Mouse (Mus musculus): Measurements from ENCODE around the gene Flad1.

The Flad1 gene

GRCm38 (mm10) chr3:89385451-89385850, 26.2 kb downstream of the Flad1 start:
- no peak for DNase-seq (ENCODE audit: low read depth, low spot score)
- Histone ChIP-seq H3K36me3 (ENCODE audit: control insufficient read depth, insufficient read depth, low read length, poor library complexity, severe bottlenecking) (peaks cover under 1% of the 10 kb centered on the region; the same call in 1 of the 2 replicates), H3K27me3 (ENCODE audit: control insufficient read depth, insufficient read depth, low read length, poor library complexity, severe bottlenecking) (no peaks in the 10 kb centered on the region)

- H3K27me3 ChIP-seq (ENCODE audit: control insufficient read depth, insufficient read depth, low read length, poor library complexity, severe bottlenecking) = no peaks in the 10 kb centered on the region
- no peak for DNase-seq (ENCODE audit: low read depth, low spot score)
- peaks cover 2% of the 10 kb centered on the region; the same call in 1 of the 2 replicates for H3K36me3 ChIP-seq (ENCODE audit: control insufficient read depth, insufficient read depth, low read length, poor library complexity, severe bottlenecking)
These were observed 27.2 kb downstream of the Flad1 start for GRCm38 (mm10) chr3:89384331-89385076.

DNA sequence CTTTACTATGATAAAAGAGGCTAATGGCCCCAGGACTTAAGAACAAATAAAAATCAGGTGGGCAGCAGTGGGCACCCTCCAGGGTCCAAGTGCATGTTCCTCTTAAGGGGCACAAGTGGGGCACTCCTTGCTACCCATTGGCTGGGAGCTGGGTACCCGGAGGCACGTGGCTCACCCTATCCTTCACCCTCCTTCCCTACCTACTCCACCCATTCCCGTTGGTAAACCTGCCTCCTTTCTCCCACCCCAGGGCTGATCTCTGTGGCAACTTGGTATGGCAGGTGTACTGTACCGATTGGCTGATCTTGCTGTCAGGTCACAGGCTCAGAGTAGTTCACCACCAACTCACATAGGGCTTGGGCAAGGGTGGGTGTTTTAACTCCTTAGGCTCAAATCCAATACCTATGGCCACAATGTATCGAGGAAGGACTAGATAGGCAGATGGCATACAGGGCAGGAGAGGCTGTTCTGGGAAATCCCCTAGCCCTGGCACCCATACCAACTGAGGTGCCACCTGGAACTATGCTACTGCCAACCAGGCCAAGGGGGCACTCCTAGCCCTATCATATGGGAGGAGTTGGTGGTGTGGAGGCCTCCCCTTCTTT, 27.9 kb downstream of the Flad1 start:
- H3K36me3 ChIP-seq (ENCODE audit: control insufficient read depth, insufficient read depth, low read length, poor library complexity, severe bottlenecking) = peaks cover 2% of the 10 kb centered on the region; the same call in 1 of the 2 replicates
- no peak for DNase-seq (ENCODE audit: low read depth, low spot score)
- no peaks in the 10 kb centered on the region for H3K27me3 ChIP-seq (ENCODE audit: control insufficient read depth, insufficient read depth, low read length, poor library complexity, severe bottlenecking)

DNA sequence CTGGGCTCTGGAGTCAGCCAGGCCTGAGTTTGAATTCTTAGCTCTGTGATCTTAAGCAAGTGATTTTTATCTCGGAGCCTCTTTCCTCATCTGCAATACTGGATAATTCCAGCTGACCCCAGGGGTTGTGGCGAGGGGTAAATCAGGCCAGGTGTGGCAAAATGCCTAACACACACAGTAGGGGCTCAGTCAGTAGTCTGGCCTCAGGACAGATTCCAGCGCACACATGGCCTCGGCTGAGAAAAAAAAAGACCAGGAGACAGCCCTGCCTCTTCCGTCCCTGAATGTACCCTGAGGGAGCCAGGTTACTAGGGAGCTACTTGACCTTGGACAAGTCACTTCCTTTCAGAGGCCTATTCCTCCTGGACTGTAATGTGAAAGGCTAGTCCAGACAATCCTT, 28.7 kb downstream of the Flad1 start:
- H3K27me3 ChIP-seq (ENCODE audit: control insufficient read depth, insufficient read depth, low read length, poor library complexity, severe bottlenecking) = no peaks in the 10 kb centered on the region
- H3K36me3 ChIP-seq (ENCODE audit: control insufficient read depth, insufficient read depth, low read length, poor library complexity, severe bottlenecking) = peaks cover 2% of the 10 kb centered on the region; the same call in 1 of the 2 replicates
- DNase-seq (ENCODE audit: low read depth, low spot score) = no peak

DNA sequence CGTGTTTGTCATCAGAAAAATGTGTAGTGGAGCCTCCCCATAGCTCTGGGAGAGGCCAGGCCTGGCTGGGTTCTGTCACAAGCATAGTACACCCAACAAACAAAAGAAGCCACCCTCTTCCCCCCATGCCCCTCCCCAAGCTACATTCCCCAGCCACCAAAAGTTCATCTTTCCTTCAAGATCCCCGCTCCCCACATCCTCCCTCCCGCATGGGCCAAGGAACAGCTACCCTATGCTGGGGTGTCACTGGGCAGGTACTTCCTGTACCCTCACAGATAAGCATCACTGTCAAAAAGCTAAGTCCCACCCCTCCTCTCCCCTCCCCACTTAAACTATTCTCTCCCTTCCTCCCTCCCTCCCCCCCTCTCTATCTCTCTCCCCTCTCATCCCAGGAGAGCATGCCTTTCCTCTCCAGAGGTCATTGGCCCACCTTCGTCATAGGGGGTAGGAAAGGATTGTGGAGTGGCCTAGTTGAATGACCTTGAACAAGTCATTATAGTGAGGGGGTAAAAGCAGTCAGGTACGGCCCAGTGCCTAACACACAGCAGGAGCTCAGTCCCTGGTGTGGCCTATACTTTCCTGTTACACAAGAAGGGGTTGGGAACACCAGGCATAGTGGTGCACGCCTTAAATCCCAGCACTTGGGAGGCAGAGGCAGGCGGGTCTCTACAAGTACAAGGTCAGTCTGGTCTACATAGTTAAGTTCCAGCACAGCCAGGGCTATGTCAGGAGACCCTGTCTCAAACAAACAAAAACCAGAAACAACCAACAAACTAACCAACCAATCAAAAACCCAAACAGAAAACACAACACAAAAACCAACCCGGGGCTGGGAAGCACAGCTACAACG, 29.4 kb downstream of the Flad1 start:
- Histone ChIP-seq H3K36me3 (ENCODE audit: control insufficient read depth, insufficient read depth, low read length, poor library complexity, severe bottlenecking) (peaks cover 2% of the 10 kb centered on the region; the same call in 1 of the 2 replicates), H3K27me3 (ENCODE audit: control insufficient read depth, insufficient read depth, low read length, poor library complexity, severe bottlenecking) (no peaks in the 10 kb centered on the region)
- DNase-seq (ENCODE audit: low read depth, low spot score) = no peak

DNA sequence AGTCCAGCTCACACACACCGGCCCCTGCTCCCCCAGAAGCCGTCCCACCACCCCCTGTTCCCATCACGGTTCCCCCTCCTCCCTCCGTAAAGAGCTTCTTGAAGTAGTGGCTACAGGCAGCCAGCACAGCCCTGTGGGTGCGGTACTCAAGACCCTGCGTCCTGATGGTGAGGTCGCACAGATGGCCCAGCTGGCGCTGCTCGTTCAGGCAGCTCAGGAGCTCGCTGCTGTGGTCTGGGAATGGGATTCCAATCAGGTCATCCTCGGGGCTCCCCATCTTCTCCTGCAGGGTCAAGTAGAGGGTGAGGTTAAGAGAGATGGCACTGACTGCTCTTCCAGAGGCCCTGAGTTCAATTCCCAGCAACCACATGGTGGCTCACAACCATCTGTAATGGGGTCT, 30.4 kb downstream of the Flad1 start:
- Histone ChIP-seq H3K36me3 (ENCODE audit: control insufficient read depth, insufficient read depth, low read length, poor library complexity, severe bottlenecking) (peaks cover 2% of the 10 kb centered on the region), H3K27me3 (ENCODE audit: control insufficient read depth, insufficient read depth, low read length, poor library complexity, severe bottlenecking) (no peaks in the 10 kb centered on the region)
- DNase-seq (ENCODE audit: low read depth, low spot score) = no peak

DNA sequence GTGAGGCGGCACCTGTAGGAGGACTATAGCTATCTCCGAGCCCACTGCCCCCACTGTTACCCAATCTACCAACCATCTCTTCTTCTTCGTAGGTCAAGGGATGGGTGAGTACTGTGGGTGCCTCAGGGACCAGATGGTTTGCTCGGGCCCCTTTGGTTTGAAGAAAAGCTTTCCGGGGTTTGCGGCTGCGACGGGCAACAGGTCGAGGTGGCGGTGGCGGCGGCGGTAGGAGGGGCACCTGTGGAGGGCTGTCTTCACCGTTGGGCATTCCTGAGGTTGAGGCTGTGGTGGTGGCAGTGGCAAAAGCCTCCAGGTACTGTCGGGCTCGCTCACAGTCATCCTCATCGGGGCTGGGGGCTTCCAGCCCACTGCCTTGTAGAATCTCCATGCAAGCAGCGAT, 31.0 kb downstream of the Flad1 start:
- no peaks in the 10 kb centered on the region for H3K27me3 ChIP-seq (ENCODE audit: control insufficient read depth, insufficient read depth, low read length, poor library complexity, severe bottlenecking)
- peaks cover 2% of the 10 kb centered on the region for H3K36me3 ChIP-seq (ENCODE audit: control insufficient read depth, insufficient read depth, low read length, poor library complexity, severe bottlenecking)
- DNase-seq (ENCODE audit: low read depth, low spot score) = no peak

- H3K36me3 ChIP-seq (ENCODE audit: control insufficient read depth, insufficient read depth, low read length, poor library complexity, severe bottlenecking) = peaks cover 2% of the 10 kb centered on the region
- no peak for DNase-seq (ENCODE audit: low read depth, low spot score)
These were observed 31.4 kb downstream of the Flad1 start for GRCm38 (mm10) chr3:89380291-89380690.

DNA sequence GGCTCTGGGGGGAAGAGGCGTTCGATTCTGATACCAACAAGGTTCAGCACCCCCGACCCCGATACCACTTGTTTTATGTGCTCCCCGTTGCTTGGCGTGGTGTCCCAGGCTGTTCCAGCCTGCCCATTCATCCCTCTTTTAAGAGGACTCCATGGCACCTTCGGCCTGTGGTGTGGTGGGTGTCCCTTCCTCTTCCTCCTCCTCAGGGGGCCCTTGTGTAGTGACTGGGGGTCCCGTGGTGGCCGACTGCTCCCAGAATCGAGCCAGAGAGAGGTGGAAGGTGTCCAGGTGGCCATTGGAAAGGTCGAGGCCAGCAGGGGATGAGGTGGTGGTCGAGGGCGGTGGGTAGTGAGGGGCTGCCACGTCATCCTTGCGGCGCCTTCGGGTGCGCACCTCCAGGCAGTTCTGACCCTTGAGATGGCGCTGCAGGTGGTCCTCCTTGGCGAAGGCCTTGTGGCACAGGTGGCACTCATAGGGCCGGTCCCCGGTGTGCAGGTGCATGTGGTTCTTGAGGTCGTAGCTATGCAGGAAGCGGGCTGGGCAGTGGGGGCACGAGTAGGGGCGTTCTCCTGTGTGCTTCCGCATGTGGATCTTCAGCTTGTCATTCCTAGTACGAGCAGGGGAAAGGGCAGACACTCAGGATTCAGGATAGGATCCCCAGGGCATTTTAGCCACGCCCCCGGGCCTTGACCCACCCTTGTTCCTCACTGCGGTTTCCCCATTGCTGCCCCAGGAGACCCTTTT, 32.1 kb downstream of the Flad1 start:
- peaks cover 2% of the 10 kb centered on the region for H3K36me3 ChIP-seq (ENCODE audit: control insufficient read depth, insufficient read depth, low read length, poor library complexity, severe bottlenecking)
- H3K27me3 ChIP-seq (ENCODE audit: control insufficient read depth, insufficient read depth, low read length, poor library complexity, severe bottlenecking) = no peaks in the 10 kb centered on the region
- DNase-seq (ENCODE audit: low read depth, low spot score) = peak; percentile 47

More at GRCm38 (mm10) chr3:89380291-89380690, 31.4 kb downstream of the Flad1 start:
- H3K27me3 ChIP-seq (ENCODE audit: control insufficient read depth, insufficient read depth, low read length, poor library complexity, severe bottlenecking) = no peaks in the 10 kb centered on the region

GRCm38 (mm10) chr3:89378394-89379067, 33.1 kb downstream of the Flad1 start:
- peak; percentile 81 for DNase-seq (ENCODE audit: low read depth, low spot score)
- Histone ChIP-seq H3K36me3 (ENCODE audit: control insufficient read depth, insufficient read depth, low read length, poor library complexity, severe bottlenecking) (peaks cover 2% of the 10 kb centered on the region; the same call in 1 of the 2 replicates), H3K27me3 (ENCODE audit: control insufficient read depth, insufficient read depth, low read length, poor library complexity, severe bottlenecking) (no peaks in the 10 kb centered on the region)

- H3K27me3 ChIP-seq (ENCODE audit: control insufficient read depth, insufficient read depth, low read length, poor library complexity, severe bottlenecking) = no peaks in the 10 kb centered on the region
- DNase-seq (ENCODE audit: low read depth, low spot score) = no peak
- peaks cover 2% of the 10 kb centered on the region; the same call in 1 of the 2 replicates for H3K36me3 ChIP-seq (ENCODE audit: control insufficient read depth, insufficient read depth, low read length, poor library complexity, severe bottlenecking)
These were observed 33.8 kb downstream of the Flad1 start for GRCm38 (mm10) chr3:89377831-89378230.

DNA sequence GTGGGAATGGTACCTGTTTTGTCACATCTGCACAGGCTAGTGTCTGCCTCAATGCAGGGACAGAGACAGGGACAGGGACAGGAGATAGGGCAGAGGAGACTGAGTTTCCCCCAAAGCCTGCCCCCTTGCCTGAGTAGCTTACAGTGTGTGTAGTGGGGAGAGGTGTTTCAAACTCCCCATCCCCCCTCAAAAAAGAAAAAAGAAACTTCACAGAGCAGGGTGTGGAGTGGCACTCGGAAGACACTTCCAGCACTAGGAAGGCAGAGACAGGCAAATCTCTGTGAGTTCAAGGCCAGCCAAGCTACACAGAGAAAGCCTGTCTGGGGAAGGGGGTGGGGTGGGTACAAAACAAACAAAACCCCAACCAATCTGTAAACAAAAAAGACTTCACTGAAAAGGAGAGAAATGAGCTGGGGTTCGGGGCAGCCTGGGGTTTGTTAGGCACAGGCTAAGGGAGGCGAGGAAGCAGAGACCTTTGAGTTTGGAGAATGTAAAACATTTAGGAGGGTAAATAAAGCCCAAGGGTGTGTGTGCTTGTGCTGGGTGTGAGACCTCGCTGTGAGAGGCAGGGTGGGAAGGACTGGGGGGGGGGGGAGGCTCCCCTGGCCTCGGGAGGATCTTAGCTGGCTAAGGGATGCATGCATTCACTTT, 38.0 kb downstream of the Flad1 start:
- H3K36me3 ChIP-seq (ENCODE audit: control insufficient read depth, insufficient read depth, low read length, poor library complexity, severe bottlenecking) = no peaks in the 10 kb centered on the region; the same call in 1 of the 2 replicates
- DNase-seq (ENCODE audit: low read depth, low spot score) = no peak

GRCm38 (mm10) chr3:89367338-89367737, 44.3 kb downstream of the Flad1 start:
- Histone ChIP-seq H3K27me3 (ENCODE audit: control insufficient read depth, insufficient read depth, low read length, poor library complexity, severe bottlenecking) (no peaks in the 10 kb centered on the region), H3K36me3 (ENCODE audit: control insufficient read depth, insufficient read depth, low read length, poor library complexity, severe bottlenecking) (no peaks in the 10 kb centered on the region)
- no peak for DNase-seq (ENCODE audit: low read depth, low spot score)

More for the DNA sequence above, 38.0 kb downstream of the Flad1 start:
- H3K27me3 ChIP-seq (ENCODE audit: control insufficient read depth, insufficient read depth, low read length, poor library complexity, severe bottlenecking) = no peaks in the 10 kb centered on the region
